Mouse (Mus musculus): ENCODE measurements around the gene Disc1. TPM values are rescaled to one million over a fixed set of nuclear protein-coding genes. Genes with fewer than 3 reads are reported as not detected.

Disc1 gene
- polyA plus RNA-seq, 1 experiment from 2014 or later, result 1.8 TPM

- no peak overlapping the region for H3K9ac ChIP-seq
- peaks cover 29% of the 10 kb centered on the region for H3K4me1 ChIP-seq
- H3K36me3 ChIP-seq, result no peaks in the 10 kb centered on the region
- 0 out of 2 replicates have a peak, but pooled peaks have one; percentile 54 for ATAC-seq (ENCODE audit: low FRiP score, low read depth)
- no peaks in the 10 kb centered on the region for H3K9me3 ChIP-seq
- 0 out of 2 replicates have a peak overlapping the region, but pooled peaks have one; percentile 10 for H3K4me2 ChIP-seq (replicated peaks)
- no peak overlapping the region for H3K27ac ChIP-seq
- WGBS, result 52% methylated on average over 13 of the region's 13 CpGs
- H3K4me3 ChIP-seq, result no peak overlapping the region
- no peaks in the 10 kb centered on the region for H3K27me3 ChIP-seq (replicated peaks)
These were observed 85.7 kb downstream of the Disc1 start for GRCm38 (mm10) chr8:125139689-125140150.

GRCm38 (mm10) chr8:125140965-125141364 lies 87.0 kb downstream of the Disc1 start:
- H3K36me3 ChIP-seq, result no peaks in the 10 kb centered on the region
- no peak overlapping the region for H3K4me3 ChIP-seq
- no peak overlapping the region for H3K27ac ChIP-seq
- ATAC-seq (ENCODE audit: low FRiP score, low read depth), result no peak
- 85% methylated on average over 7 of the region's 7 CpGs for WGBS
- peaks cover 17% of the 10 kb centered on the region for H3K4me1 ChIP-seq
- H3K27me3 ChIP-seq (replicated peaks), result no peaks in the 10 kb centered on the region
- no peaks in the 10 kb centered on the region for H3K9me3 ChIP-seq
- H3K4me2 ChIP-seq (replicated peaks), result no peak overlapping the region
- H3K9ac ChIP-seq, result no peak overlapping the region

GRCm38 (mm10) chr8:125156863-125157640 lies 103.1 kb downstream of the Disc1 start:
- ATAC-seq (ENCODE audit: low FRiP score, low read depth), result peak; percentile 83; the same call in 1 of the 2 replicates
- Histone ChIP-seq H3K4me1 (peaks cover 16% of the 10 kb centered on the region), H3K9ac (no peak overlapping the region), H3K4me2 (replicated peaks) (no peak overlapping the region), H3K27ac (no peak overlapping the region), H3K36me3 (no peaks in the 10 kb centered on the region), H3K4me3 (no peak overlapping the region), H3K27me3 (replicated peaks) (peaks cover 24% of the 10 kb centered on the region), H3K9me3 (no peaks in the 10 kb centered on the region)
- WGBS, result 21% methylated on average over 20 of the region's 20 CpGs

GRCm38 (mm10) chr8:125157641-125158005 lies 103.6 kb downstream of the Disc1 start:
- Histone ChIP-seq H3K4me3 (no peak overlapping the region), H3K4me2 (replicated peaks) (no peak overlapping the region), H3K27me3 (replicated peaks) (peaks cover 24% of the 10 kb centered on the region), H3K36me3 (no peaks in the 10 kb centered on the region), H3K9me3 (no peaks in the 10 kb centered on the region), H3K4me1 (peaks cover 17% of the 10 kb centered on the region), H3K9ac (no peak overlapping the region), H3K27ac (no peak overlapping the region)
- ATAC-seq (ENCODE audit: low FRiP score, low read depth), result no peak
- WGBS, result 59% methylated on average over 5 of the region's 5 CpGs

- H3K4me1 ChIP-seq, result peaks cover 19% of the 10 kb centered on the region
- no peak for ATAC-seq (ENCODE audit: low FRiP score, low read depth)
- H3K9me3 ChIP-seq, result no peaks in the 10 kb centered on the region
- H3K27ac ChIP-seq, result no peak overlapping the region
- no peak overlapping the region for H3K9ac ChIP-seq
- no peaks in the 10 kb centered on the region for H3K36me3 ChIP-seq
- 0 out of 2 replicates have a peak overlapping the region, but pooled peaks have one; percentile 7 for H3K4me2 ChIP-seq (replicated peaks)
- H3K4me3 ChIP-seq, result no peak overlapping the region
- peaks cover 28% of the 10 kb centered on the region for H3K27me3 ChIP-seq (replicated peaks)
- WGBS, result 37% methylated on average over 12 of the region's 12 CpGs
These were observed 105.4 kb downstream of the Disc1 start for GRCm38 (mm10) chr8:125159387-125159786.

- ATAC-seq (ENCODE audit: low FRiP score, low read depth), result no peak
- no peaks in the 10 kb centered on the region for H3K9me3 ChIP-seq
- H3K27me3 ChIP-seq (replicated peaks), result peaks cover 18% of the 10 kb centered on the region
- no peak overlapping the region for H3K27ac ChIP-seq
- no peak overlapping the region for H3K4me2 ChIP-seq (replicated peaks)
- no peak overlapping the region for H3K4me3 ChIP-seq
- H3K36me3 ChIP-seq, result no peaks in the 10 kb centered on the region
- H3K9ac ChIP-seq, result no peak overlapping the region
- peaks cover 9% of the 10 kb centered on the region for H3K4me1 ChIP-seq
- 86% methylated on average over 10 of the region's 10 CpGs for WGBS
These were observed 109.5 kb downstream of the Disc1 start for GRCm38 (mm10) chr8:125163491-125163890.

- no peaks in the 10 kb centered on the region for H3K36me3 ChIP-seq
- no peak overlapping the region for H3K4me3 ChIP-seq
- H3K27me3 ChIP-seq (replicated peaks), result peaks cover 18% of the 10 kb centered on the region
- peaks cover 9% of the 10 kb centered on the region for H3K4me1 ChIP-seq
- no peak for ATAC-seq (ENCODE audit: low FRiP score, low read depth)
- no peak overlapping the region for H3K4me2 ChIP-seq (replicated peaks)
- no peak overlapping the region for H3K9ac ChIP-seq
- WGBS, result 90% methylated on average over 6 of the region's 6 CpGs
- no peak overlapping the region for H3K27ac ChIP-seq
- no peaks in the 10 kb centered on the region for H3K9me3 ChIP-seq
These were observed 109.9 kb downstream of the Disc1 start for GRCm38 (mm10) chr8:125163906-125164305.

GRCm38 (mm10) chr8:125165505-125166446 lies 111.8 kb downstream of the Disc1 start:
- Histone ChIP-seq H3K9me3 (no peaks in the 10 kb centered on the region), H3K4me3 (no peak overlapping the region), H3K4me2 (replicated peaks) (no peak overlapping the region), H3K27ac (no peak overlapping the region), H3K27me3 (replicated peaks) (peaks cover 8% of the 10 kb centered on the region), H3K4me1 (peaks cover 10% of the 10 kb centered on the region; the same call in 1 of the 2 replicates), H3K36me3 (no peaks in the 10 kb centered on the region), H3K9ac (no peak overlapping the region)
- WGBS, result 74% methylated on average over 11 of the region's 11 CpGs
- ATAC-seq (ENCODE audit: low FRiP score, low read depth), result no peak

GRCm38 (mm10) chr8:125166545-125166944 lies 112.5 kb downstream of the Disc1 start:
- Histone ChIP-seq H3K4me2 (replicated peaks) (no peak overlapping the region), H3K36me3 (no peaks in the 10 kb centered on the region), H3K4me1 (peaks cover 10% of the 10 kb centered on the region; the same call in 1 of the 2 replicates), H3K27me3 (replicated peaks) (0 out of 2 replicates have a peak, but pooled peaks cover 4% of the 10 kb centered on the region), H3K9ac (no peak overlapping the region), H3K27ac (no peak overlapping the region), H3K9me3 (no peaks in the 10 kb centered on the region), H3K4me3 (no peak overlapping the region)
- 73% methylated on average over 6 of the region's 6 CpGs for WGBS
- ATAC-seq (ENCODE audit: low FRiP score, low read depth), result no peak

GRCm38 (mm10) chr8:125166988-125167387 lies 113.0 kb downstream of the Disc1 start:
- Histone ChIP-seq H3K4me3 (no peak overlapping the region), H3K4me1 (peaks cover 10% of the 10 kb centered on the region; the same call in 1 of the 2 replicates), H3K27me3 (replicated peaks) (0 out of 2 replicates have a peak, but pooled peaks cover 4% of the 10 kb centered on the region), H3K4me2 (replicated peaks) (no peak overlapping the region), H3K36me3 (no peaks in the 10 kb centered on the region), H3K9me3 (no peaks in the 10 kb centered on the region), H3K27ac (no peak overlapping the region), H3K9ac (no peak overlapping the region)
- no peak for ATAC-seq (ENCODE audit: low FRiP score, low read depth)
- 44% methylated on average over 9 of the region's 9 CpGs for WGBS

GRCm38 (mm10) chr8:125169628-125170027 lies 115.6 kb downstream of the Disc1 start:
- H3K4me2 ChIP-seq (replicated peaks), result no peak overlapping the region
- no peak overlapping the region for H3K9ac ChIP-seq
- no peak overlapping the region for H3K4me3 ChIP-seq
- H3K27ac ChIP-seq, result no peak overlapping the region
- H3K9me3 ChIP-seq, result no peaks in the 10 kb centered on the region
- H3K4me1 ChIP-seq, result 0 out of 2 replicates have a peak, but pooled peaks cover 14% of the 10 kb centered on the region
- no peak for ATAC-seq (ENCODE audit: low FRiP score, low read depth)
- 29% methylated on average over 3 of the region's 3 CpGs for WGBS
- H3K36me3 ChIP-seq, result no peaks in the 10 kb centered on the region
- H3K27me3 ChIP-seq (replicated peaks), result no peaks in the 10 kb centered on the region

GRCm38 (mm10) chr8:125171531-125171930 lies 117.5 kb downstream of the Disc1 start:
- no peak overlapping the region for H3K4me2 ChIP-seq (replicated peaks)
- H3K4me1 ChIP-seq, result 0 out of 2 replicates have a peak, but pooled peaks cover 19% of the 10 kb centered on the region
- 80% methylated on average over 2 of the region's 2 CpGs for WGBS
- H3K36me3 ChIP-seq, result no peaks in the 10 kb centered on the region
- no peaks in the 10 kb centered on the region for H3K9me3 ChIP-seq
- no peak overlapping the region for H3K4me3 ChIP-seq
- H3K27me3 ChIP-seq (replicated peaks), result 0 out of 2 replicates have a peak, but pooled peaks cover 5% of the 10 kb centered on the region
- no peak overlapping the region for H3K9ac ChIP-seq
- ATAC-seq (ENCODE audit: low FRiP score, low read depth), result no peak
- no peak overlapping the region for H3K27ac ChIP-seq

Data from neural tube, embryonic 12.5 days (tissue).